Mouse (Mus musculus): ENCODE data around the gene Slc17a1. TPM values are rescaled to one million over a fixed set of nuclear protein-coding genes. Genes with fewer than 3 reads are reported as not detected.

The Slc17a1 gene
- total RNA-seq, 2 experiments from 2014 or later: not detected

GRCm38 (mm10) chr13:23940291-23940690, 72.7 kb downstream of the Slc17a1 start:
- no peak overlapping the region for H3K27ac ChIP-seq
- H3K4me3 ChIP-seq: no peak overlapping the region
- TF ChIP-seq CTCF (conservative IDR thresholded peaks at IDR 0.05): no peak
- no peak for DNase-seq (ENCODE audit: low spot score in 2 of 2)

DNA sequence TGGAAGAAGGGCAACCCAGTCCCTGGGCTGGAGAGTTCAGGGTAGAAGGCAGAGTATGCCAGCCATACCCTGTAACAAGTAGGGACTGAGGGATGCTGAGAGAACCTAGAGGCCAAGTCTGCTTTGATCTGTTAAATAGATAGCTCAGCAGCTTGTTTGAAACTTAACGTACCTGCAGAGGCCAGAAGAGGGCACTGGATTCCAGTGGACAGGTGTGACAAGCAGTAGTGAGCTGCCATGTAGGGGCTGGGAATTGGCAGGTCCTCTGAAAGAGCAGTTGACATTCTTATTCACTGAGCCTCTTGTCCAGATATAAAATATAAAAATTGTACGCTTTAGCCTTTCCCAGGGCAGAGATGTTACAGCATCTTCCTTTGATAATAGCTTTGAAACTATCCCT, 75.3 kb downstream of the Slc17a1 start:
- DNase-seq (ENCODE audit: low spot score in 2 of 2): no peak
- H3K4me3 ChIP-seq: no peak overlapping the region
- peak; percentile 17; the same call in 1 of the 2 replicates for TF ChIP-seq CTCF (conservative IDR thresholded peaks at IDR 0.05)
- no peak overlapping the region for H3K27ac ChIP-seq

Small RNA genes within 50 kb of the gene (microRNA-seq; reads per million reads assigned to microRNA genes)
- 0 reads per million in 2 experiments for gene Gm44344

Other genes starting within 250 kb of the Slc17a1 start
- 10 to 100 TPM in 1 of 2 experiments, 1 to 10 TPM in 1; 8.8 to 10.1 TPM for gene Hist1h2be, start 246.6 kb upstream of the Slc17a1 start, total RNA-seq (2021)
- 10 to 100 TPM; 50.6 to 58.1 TPM for gene Hist1h1e, start 245.2 kb upstream of the Slc17a1 start, total RNA-seq (2021)
- gene Hist1h2ac, start 183.8 kb upstream of the Slc17a1 start, total RNA-seq (2021): 1 to 10 TPM; 2.9 to 4.0 TPM
- 10 to 100 TPM; 45.1 to 50.2 TPM for gene Hist1h2bc, start 183.6 kb upstream of the Slc17a1 start, total RNA-seq (2021)
- not detected for gene Hist1h1t, start 171.9 kb upstream of the Slc17a1 start, total RNA-seq (2021)
- gene Hist1h4c, start 169.3 kb upstream of the Slc17a1 start, total RNA-seq (2021): 100 to 1,000 TPM; 108 to 115 TPM
- 1 to 10 TPM; 3.2 to 3.6 TPM for gene Hfe, start 156.9 kb upstream of the Slc17a1 start, total RNA-seq (2021)
- gene Hist1h1c, start 128.9 kb upstream of the Slc17a1 start, total RNA-seq (2021): 10 to 100 TPM; 59.1 to 68.1 TPM
- 1 to 10 TPM; 3.6 to 5.9 TPM for gene Hist1h3c, start 122.1 kb upstream of the Slc17a1 start, total RNA-seq (2021)
- 10 to 100 TPM; 23.0 to 24.7 TPM for gene Hist1h2bb, start 121.0 kb upstream of the Slc17a1 start, total RNA-seq (2021)
- 10 to 100 TPM; 24.4 to 27.3 TPM for gene Hist1h2ab, start 116.6 kb upstream of the Slc17a1 start, total RNA-seq (2021)
- gene Hist1h3b, start 115.5 kb upstream of the Slc17a1 start, total RNA-seq (2021): 10 to 100 TPM; 13.6 to 15.0 TPM
- gene Hist1h4b, start 110.7 kb upstream of the Slc17a1 start, total RNA-seq (2021): 10 to 100 TPM; 70.9 to 73.8 TPM
- gene Hist1h4a, start 106.5 kb upstream of the Slc17a1 start, total RNA-seq (2021): 10 to 100 TPM; 46.0 to 55.3 TPM
- 10 to 100 TPM; 35.0 to 41.6 TPM for gene Hist1h3a, start 105.4 kb upstream of the Slc17a1 start, total RNA-seq (2021)
- 10 to 100 TPM; 18.5 to 18.9 TPM for gene Hist1h1a, start 104.1 kb upstream of the Slc17a1 start, total RNA-seq (2021)
- not detected for gene Trim38, start 97.8 kb upstream of the Slc17a1 start, total RNA-seq (2021)
- under 1 TPM in 1 of 2 experiments, not detected in 1; 0.10 TPM for gene Slc17a2, start 60.8 kb upstream of the Slc17a1 start, total RNA-seq (2021)
- gene Slc17a3, start 28.3 kb upstream of the Slc17a1 start, total RNA-seq (2021): not detected
- not detected for gene Slc17a4, start 47.3 kb downstream of the Slc17a1 start, total RNA-seq (2021)
- gene Hist1h2ba, start 66.4 kb downstream of the Slc17a1 start, total RNA-seq (2021): not detected
- not detected for gene Hist1h2aa, start 66.7 kb downstream of the Slc17a1 start, total RNA-seq (2021)
- gene Scgn, start 123.5 kb downstream of the Slc17a1 start, total RNA-seq (2021): 1 to 10 TPM in 1 of 2 experiments, under 1 TPM in 1; 0.95 to 1.1 TPM

All from layer of hippocampus, adult 2 months (tissue).